Mouse (Mus musculus): ENCODE results near the gene Cd101.

Cd101 gene

DNA sequence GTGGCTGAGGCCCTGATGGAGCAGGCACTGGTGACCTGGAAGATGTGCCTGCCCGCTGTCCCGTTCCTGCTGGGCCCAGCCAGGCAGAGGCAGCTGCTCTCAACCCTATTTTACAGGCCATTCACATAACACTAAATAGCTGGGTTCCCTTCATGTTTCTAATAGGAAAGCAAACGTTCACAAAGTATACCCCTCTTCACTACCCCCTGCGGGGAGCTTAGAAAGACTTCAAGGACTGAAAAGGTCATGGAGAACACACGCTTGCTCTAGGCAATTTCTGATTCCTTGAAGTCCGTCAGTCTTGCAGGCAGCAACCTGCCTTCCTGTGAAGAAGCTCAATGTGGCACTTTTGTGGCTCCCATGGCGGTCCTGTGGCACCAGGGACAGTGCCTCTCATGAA is 12.6 kb upstream of the Cd101 start:
- no peak for DNase-seq (ENCODE audit: low read depth, low spot score)

DNA sequence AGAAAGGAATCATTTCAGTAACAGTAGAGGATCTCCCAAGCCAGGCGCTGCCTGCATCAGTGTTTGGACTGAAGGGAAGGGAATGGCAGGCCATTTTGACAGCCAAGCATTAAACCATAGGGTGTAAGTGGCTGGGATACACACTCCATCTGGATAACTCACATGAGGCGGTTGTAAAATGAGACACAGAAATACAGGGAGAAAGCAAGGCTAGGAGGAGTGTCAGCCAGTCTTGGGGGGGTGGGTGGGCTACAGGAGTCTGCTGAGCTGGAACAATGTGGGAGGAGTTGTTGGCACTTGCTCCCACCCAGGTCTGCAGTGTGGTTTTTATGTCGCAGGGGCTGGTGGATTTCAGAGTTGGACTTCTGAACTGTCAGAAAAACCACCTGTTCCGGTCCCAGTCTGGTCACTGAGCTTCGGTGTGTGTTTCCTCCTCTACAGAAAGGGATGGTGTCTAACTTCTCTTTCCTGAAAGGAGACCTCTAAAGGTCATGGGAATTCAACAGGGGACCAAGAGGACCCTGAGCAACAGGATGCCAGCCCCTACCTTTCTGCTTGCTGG is 8.7 kb upstream of the Cd101 start:
- no peak for DNase-seq (ENCODE audit: low read depth, low spot score)

DNA sequence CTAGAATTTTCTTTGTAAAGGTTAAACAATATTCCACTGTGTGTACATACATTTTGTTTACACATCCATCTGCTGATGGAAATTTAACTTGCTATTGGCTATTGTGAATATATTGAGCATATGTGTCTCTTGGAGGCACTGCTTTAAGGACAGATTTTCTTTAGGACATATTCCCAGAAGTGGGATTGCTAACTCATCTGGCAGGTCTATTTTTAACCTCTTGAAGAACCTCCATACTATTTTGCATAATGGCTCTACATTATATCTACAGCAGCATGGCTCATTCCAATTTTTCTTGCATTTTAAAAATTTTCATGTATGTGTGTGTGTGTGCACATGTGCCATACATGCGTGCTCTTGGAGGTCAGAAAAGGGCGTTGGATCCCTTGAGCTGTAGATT is 6.6 kb upstream of the Cd101 start:
- DNase-seq (ENCODE audit: low read depth, low spot score) = no peak

DNA sequence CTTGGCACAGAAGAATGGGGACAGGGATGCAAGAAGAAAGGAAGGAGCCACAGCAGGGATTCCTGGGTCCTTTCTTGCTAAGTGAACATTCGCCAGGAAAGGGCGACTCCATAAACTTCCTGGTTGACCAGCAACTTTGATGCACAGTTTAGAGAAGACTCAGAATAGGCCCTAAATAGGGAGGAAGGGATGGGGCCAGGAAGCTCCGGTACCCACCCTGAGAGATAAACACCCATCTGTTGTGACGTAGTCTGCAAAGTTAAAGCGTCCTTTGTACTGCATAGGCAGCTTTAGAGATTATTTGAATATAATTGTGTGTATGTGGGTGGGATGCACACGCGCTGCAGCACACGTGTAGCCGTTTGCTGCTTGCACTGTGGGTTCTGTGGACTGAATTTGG is 5.2 kb upstream of the Cd101 start:
- no peak for DNase-seq (ENCODE audit: low read depth, low spot score)

DNA sequence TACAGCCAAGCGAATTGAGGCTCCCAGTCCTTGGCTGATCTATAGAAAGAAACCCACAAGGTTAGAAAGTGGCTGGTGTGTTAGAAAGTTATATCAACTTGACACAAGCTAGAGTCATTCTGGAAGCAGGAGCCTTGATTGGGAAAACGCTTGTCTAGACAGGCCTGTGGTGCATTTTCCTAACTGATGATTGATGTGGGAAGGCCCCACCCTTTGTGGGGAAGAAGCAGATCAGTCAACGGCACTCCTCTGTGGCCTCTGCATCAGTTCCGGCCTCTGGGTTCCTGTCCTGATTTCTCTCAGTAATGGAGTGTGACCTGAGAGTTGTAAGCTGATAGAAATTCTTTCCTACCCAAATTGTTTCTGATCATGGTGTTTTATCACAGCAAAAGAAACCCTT is 4.3 kb upstream of the Cd101 start:
- DNase-seq (ENCODE audit: low read depth, low spot score) = no peak

DNA sequence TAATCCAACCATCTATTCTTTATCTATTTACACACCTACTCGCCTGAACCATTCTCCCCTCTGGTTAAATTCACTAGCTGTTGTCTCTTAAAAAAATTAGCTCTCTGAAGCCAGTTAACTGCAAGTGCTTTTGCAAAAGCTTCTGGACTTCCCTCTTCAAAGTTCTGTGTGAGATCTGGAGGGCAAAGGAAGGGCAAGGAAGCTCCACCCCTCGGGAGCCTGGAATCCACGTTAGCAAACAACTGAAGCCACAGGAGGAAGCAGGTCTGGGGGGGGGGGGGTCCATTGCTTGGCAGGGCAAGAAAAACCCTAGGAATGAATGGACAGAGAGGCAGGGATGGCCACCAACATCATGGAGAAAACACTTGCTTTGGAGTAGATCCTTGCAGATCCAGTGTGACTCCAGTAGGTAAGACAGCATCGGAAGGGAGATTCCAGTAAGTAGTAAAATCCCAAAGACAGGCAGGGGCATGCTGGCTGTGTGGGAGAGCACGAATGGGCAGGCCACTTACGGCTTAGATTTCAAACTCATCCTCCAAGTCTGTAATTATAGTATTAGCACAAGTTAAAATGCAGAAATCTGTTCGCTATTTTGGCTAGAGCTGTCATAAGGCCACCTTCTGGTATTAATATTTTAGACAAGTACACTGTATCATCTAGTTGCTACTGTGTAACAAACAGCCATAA is 2.2 kb upstream of the Cd101 start:
- no peak for DNase-seq (ENCODE audit: low read depth, low spot score)

DNA sequence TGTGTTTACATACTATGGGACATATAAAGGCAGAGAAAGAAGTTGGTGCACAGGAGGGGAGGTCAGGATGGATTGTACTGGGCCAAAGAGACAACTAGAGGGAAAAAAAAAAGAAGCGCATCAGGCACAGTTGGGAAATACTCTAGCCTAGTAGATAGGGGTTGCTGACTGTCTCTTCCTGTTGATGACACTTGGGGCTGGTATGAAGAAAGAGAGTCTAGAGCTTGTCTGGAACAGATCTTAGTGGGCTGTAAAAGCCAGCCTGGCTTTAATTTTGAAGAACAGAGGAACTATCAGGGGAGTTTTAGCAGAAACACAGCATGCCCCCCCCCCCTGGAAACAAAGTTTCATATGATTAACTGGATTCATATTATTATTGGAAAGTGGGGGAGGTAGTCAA is 1.3 kb upstream of the Cd101 start:
- DNase-seq (ENCODE audit: low read depth, low spot score) = no peak

DNA sequence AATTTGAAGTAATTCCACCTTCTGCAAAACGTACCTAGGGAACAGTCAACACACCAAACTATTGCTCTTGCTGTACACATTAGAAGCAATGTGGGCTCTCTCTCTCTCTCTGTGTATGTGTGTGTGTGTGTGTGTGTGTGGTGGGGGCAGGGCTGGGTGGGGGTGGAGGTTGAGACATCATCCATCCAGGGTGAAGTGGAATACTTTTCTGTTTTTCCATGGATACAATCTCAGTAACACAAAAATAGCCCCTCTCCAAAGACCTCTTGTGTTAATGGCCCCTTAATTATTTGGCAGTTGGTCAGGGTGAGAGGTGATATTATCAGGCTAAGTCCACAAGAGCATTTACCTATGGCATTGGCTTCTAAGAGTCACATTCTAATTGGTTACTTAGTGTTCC is 2.6 kb downstream of the Cd101 start:
- DNase-seq (ENCODE audit: low read depth, low spot score) = no peak

DNA sequence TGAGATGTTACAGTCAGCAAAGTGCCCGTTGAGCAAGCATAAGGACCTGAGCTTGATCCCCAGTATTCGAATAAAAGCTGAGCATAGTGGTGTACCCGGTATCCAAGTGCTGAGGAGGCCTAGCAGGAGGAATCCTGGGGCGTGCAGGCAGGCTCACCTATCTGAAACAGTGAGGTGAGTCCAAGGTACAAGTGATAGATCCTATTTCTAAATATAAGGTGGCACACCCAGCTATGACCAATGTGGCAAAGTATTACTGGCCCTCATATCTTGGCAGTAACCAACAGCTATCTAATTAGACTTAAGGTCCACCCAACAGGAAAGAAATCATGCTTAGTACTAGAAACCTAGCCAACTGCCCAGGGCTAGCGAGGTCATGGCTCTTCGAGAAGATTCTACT is 6.4 kb downstream of the Cd101 start:
- DNase-seq (ENCODE audit: low read depth, low spot score) = no peak

DNA sequence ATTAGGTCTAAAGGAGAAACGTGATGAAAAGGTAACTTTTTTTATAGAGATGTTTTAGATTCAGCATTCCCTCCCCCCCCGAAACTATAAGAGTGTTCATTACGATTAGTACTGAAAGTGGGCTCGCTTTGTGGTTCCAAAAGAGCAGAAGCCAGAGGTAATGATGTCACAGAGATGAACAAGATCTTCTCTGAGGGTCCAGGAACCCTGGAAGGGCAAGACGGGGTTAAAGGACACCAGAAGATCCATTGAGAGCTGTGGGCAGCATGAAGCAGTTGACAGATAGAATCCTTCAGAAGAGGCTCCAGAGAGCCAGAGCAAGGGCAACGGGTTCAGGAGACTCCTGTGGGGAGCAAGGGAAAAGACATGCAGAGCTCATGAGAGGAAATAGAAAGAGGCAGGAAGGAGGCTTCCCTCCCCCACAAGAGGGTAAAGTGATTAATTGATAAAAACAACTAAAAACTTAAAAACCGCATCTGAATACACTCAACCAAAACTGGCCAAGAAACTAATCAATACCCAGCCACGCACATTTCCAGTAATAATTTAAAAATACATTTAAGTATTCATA is 7.8 kb downstream of the Cd101 start:
- no peak for DNase-seq (ENCODE audit: low read depth, low spot score)

DNA sequence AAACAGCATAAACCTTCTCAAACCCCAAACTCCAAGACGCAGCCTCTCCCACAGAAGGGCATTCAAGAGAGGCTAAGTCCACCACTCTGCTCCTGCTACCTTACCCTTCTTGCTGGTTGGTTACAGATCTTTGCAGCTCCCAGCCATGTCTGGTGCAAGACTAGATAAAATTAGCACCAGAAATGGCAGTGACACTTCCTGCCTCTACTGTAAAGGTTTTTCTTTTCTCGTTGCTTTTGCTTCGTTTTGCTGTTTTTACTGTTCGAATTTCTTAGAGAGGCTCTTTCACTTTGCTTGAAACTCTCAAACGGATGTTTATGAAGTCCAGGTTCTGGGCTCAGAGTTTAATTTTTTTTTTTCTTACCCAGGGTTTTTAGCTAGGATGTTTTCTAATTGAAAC is 8.3 kb downstream of the Cd101 start:
- no peak for DNase-seq (ENCODE audit: low read depth, low spot score)

DNA sequence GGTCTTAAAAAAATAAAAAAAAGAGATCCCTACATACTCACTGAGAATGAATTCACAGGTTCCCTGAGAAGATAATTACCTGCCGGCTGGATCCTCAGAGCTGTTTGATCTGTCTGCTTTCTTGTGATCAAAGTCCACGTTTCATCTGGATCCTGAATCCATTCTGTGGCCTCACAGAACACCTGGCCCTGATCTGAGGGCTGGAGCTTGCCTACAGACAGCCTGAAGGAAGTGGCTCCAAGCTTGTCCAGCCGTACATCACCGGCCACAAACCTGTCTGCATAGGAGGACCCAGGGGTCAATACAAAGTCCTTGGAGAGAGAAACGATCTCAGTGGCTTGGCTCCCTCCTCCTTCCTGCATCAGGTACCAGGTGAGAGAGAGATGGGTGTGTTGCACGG is 10.9 kb downstream of the Cd101 start:
- no peak for DNase-seq (ENCODE audit: low read depth, low spot score)

DNA sequence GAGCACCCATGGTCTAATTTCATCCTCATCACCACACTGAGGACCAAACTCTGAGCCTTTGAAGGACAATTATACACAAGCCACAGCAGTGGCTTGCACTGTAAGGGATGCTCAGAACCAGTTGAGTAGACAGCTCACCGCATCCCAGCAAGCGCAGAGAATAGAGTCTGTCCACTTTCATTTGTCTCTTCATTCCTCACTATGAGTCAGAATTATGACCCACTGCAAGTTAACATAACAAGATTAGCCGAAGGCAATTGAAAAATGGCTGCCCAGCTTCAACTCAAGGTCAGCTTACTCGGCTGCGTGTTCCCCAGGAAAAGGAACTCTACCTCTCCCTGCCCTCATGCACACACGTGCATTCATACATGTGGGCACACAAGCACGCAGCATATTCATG is 13.3 kb downstream of the Cd101 start:
- DNase-seq (ENCODE audit: low read depth, low spot score) = no peak

DNA sequence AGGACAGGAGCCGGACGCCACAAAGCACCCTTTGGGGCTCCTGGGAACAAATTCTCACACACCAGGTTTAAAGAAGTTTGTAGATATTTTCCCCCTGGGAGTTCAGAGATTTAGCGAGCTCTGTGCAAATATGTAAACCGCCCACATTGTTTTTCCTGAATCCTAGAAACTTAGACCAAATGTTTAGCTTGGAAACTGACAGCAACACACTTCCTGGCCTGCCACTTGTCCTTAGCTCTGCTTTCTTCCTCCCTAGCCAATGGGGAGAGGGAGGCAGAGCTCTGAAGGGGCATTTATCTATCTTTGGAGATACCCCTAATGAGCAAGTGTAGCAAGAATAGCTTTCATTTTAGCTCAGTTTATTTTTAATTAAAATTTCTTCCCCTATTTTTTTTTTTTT is 14.1 kb downstream of the Cd101 start:
- no peak for DNase-seq (ENCODE audit: low read depth, low spot score)

DNA sequence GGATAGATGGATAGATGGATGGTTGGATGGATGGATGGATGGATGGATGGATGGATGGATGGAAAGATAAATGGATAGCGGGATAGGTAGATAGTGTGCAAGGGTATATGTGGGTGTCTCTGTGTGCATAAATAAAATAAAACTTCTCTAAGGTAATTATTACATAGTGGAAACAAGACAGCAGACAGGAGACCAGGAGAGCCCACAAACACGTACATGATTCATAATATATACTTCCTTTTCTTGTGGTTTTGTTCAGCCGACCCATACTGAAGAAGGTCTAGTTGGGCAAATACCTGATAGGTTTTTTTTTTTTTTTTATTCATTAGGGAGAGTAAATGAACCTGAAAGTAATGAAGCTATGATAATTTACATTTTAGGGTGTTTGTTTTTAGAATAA is 15.8 kb downstream of the Cd101 start:
- no peak for DNase-seq (ENCODE audit: low read depth, low spot score)

DNA sequence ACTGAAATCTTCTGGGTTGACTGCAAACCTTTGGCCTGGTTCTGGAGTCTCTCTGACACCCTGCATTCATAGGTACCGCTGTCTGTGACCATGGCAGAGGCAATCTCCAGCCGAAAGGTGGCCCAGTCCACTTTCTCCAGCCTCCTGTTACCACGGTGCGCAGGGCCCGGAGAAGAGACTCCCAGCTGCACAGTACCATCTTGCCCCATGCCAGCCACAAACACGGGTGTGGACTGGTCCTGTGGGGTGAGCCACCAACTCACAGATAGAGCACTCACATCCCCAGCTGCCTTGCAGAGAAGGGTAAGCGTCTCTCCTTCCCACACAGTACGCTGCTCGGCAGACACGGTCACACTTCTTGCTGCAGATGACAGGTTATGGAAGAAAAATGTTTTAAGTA is 16.4 kb downstream of the Cd101 start:
- no peak for DNase-seq (ENCODE audit: low read depth, low spot score)

DNA sequence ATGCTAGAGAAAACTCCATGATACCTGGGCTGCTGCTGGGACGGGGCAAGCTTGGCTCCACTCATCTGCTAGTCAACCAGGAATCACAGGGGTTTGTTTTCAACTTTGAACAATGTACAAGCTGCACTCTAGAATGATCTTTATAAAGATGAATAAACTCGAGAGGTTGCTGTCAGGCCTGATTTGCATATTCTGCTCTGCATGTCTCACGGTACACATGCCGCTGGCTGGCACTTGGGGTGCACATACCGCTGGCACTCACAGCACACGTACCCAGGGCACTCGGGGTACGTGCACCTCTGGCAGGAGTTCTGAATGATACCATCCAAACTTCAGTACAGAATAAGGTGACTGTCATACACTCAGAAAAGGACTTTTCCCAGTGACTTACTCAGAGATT is 16.8 kb downstream of the Cd101 start:
- DNase-seq (ENCODE audit: low read depth, low spot score) = no peak

DNA sequence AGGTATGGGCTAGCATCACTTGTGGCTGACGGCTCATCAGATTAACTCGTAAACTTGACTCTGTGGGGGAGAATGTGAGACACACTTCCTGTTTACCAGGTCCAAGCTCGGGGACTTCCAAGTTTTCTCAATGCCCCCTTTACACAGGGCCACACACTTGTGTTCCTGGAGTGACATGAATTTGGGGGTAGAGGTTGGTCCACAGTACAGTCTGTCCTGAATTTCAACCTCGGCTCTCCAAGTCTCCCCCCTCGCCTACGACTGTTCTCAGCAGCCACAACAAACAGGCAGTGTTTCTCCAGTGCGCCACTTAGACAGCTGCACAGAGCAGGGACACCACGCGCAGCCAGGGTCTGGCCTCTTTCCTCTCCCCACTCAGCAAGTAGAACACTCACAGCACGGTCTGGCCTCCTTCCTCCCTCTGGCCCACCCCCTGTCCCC is 17.2 kb downstream of the Cd101 start:
- DNase-seq (ENCODE audit: low read depth, low spot score) = no peak

DNA sequence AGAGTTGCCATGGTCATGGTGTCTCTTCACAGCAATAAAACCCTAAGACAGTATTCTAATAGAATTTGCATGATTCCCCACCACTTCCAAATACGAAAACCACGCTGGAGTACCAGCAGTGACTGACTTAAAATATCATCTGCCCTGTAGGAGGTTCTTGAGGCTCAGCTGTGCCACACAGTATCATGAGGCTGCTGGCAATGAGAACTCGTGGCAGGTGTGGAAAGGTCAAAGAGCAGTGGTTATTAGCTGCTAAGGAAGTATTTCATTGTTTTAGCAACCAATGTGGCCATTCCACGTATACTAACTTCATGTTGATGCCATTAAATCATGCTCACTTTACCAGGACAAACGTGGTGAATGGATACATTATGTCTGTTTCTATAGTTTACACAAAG is 18.2 kb downstream of the Cd101 start:
- DNase-seq (ENCODE audit: low read depth, low spot score) = no peak

DNA sequence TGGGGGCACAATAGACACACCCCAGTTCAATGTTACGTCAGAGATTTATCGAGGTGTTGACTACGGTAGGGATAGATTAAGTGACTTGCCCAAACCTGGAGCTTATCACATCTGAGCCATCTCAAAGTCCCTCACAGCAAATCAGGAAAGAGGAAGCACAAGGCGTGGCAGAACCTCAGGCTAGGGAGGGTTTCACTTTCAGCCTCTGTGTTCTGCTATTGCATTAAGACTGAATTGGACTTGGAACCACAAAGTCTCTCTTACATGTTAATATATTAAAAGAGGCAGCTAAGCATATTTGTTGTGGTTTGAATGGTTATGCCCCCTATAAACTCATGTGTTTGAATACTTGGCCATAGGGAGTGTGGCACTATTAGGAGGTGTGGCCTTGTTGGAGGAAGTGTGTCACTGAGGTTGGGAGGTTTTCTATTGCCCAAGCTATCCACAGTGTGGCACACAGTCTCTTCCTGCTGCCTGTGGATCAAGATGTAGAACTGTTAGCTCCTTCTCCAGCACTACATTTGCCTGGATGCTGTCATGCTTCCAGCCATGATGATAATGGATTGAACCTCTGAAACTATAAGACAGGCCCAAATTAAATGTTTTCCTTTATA is 18.7 kb downstream of the Cd101 start:
- no peak for DNase-seq (ENCODE audit: low read depth, low spot score)

DNA sequence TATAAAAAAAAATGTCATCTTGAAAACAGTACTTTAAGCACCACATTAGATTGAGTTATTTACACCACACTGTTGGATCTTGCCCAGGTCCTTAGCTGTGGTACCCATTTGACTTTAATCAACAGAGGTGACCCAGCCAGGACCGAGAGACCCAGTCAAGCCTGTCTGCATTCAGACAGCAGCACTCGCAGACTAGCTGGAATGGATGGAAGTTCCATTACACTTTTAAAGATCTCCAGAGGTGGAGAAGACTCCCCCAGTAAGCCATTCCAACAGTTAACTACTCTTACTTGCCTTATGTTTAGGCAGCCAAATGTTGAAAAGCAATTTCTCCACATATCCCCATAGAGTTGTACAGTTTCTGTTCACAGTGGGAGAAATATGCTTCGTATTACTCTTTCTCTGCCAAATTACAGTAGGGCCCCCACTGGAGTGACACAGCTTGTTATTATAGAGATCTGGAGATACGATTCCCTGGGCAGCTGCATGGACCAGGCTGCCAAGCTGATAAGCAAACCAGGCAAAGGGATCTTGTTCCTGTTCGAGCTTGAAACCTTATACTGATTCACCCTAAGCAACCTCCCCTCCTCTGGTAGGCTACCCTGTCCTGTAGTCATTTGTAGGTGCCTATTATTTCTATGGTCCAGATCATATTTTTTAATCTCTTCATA is 22.1 kb downstream of the Cd101 start:
- no peak for DNase-seq (ENCODE audit: low read depth, low spot score)

DNA sequence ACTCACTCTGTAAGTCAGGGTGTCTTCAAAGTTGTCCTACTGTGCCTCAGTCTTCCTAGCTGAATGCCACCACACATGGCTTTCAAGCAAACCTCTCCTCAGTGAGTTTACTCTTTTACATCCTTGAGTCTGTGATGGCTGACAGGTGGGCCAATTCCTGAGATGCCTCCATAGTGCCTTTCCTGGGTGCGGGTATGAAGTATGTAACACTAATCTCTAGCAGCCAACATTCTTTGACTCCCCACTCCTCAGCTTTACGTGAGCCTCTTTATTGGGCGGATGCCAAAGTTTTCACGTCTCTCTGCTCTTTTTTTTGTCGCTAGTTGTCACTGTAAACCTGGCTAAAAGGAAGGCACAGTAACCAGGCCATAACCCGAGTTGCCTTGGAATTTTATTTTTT is 24.0 kb downstream of the Cd101 start:
- DNase-seq (ENCODE audit: low read depth, low spot score) = no peak

Measured in c-Kit-negative CD71-positive TER-119-positive erythroid progenitor cells, embryonic 14.5 days (primary cell).